Mouse (Mus musculus) limb, embryonic 12.5 days (tissue): ENCODE measurements around the gene Ythdc1. TPM values are rescaled to one million over a fixed set of nuclear protein-coding genes. Genes with fewer than 3 reads are reported as not detected.
"Not testable (repeated sequence)": the region's sequence is repeated elsewhere in the genome, so short reads cannot be mapped to it uniquely, and the experiment has no call there.

Source experiments
- ATAC-seq: fragments of 200-750 bp; cut with Nextera tagmentation; 2 replicates; pipeline ENCODE4 v1.8.0; 2017; ENCODE audit warnings: low read depth, moderate TSS enrichment; ENCODE audit not compliant: insufficient number of reproducible peaks, insufficient read depth, low FRiP score, low TSS enrichment
- H3K27ac ChIP-seq: fragments of 300-500 bp; sonication (generic); 2 replicates; pipeline ENCODE4 v1.5.1; 2016; ENCODE audit warnings: mild to moderate bottlenecking, moderate library complexity
- H3K27me3 ChIP-seq: fragments of 300-500 bp; sonication (generic); 2 replicates; pipeline ENCODE4 v1.6.1; 2016; ENCODE audit warnings: mild to moderate bottlenecking, moderate library complexity
- H3K36me3 ChIP-seq: fragments of 300-500 bp; sonication (generic); 2 replicates; pipeline ENCODE4 v1.6.1; 2016; ENCODE audit warnings: mild to moderate bottlenecking, moderate library complexity
- H3K4me1 ChIP-seq: fragments of 300-500 bp; sonication (generic); replicated peaks from 2 replicates; pipeline ENCODE4 v1.6.1; 2016
- H3K4me2 ChIP-seq: fragments of 300-500 bp; sonication (generic); 2 replicates; pipeline ENCODE4 v1.6.1; 2016; ENCODE audit warnings: mild to moderate bottlenecking, moderate library complexity
- H3K4me3 ChIP-seq: fragments of 300-500 bp; sonication (generic); replicated peaks from 2 replicates; pipeline ENCODE4 v1.5.1; 2016; ENCODE audit warnings: mild to moderate bottlenecking
- H3K9ac ChIP-seq: fragments of 300-500 bp; sonication (generic); replicated peaks from 2 replicates; pipeline ENCODE4 v1.6.1; 2016; ENCODE audit warnings: mild to moderate bottlenecking, moderate library complexity
- H3K9me3 ChIP-seq: fragments of 300-500 bp; sonication (generic); 2 replicates; pipeline ENCODE4 v1.6.1; 2016; ENCODE audit warnings: mild to moderate bottlenecking, moderate library complexity
- WGBS: fragments of 180-500 bp; shearing (Covaris S2); methylation state at CpG from one replicate; pipeline ENCODE4 v1.1.7; 2016; 5-methylcytosine and 5-hydroxymethylcytosine counted together
- polyA plus RNA-seq: library from polyadenylated mRNA; unstranded; fragments of >200 nt; fragmentation: Nextera tagmentation; extraction: Ambion mirVana; gene quantifications from 2 replicates; pipeline ENCODE4 v1.2.1, GENCODE M21; 2016

The Ythdc1 gene
- polyA plus RNA-seq, 1 experiment from 2014 or later = 47.6 TPM

DNA sequence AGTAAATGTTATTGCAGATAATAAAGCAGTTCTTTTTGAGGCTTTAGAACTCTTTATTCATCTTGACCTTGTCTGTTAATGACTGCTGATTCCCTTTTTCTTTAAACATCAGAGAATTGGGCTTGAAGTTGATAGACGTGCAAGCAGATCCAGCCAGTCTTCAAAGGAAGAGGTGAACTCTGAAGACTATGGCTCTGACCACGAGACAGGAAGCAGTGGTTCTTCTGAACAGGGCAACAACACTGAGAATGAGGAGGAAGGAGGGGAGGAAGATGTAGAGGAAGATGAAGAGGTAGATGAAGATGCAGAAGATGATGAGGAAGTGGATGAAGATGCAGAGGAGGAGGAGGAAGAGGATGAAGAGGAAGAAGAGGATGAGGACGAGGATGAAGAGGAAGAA, 12.8 kb downstream of the Ythdc1 start:
- Histone ChIP-seq H3K9ac (no peak overlapping the region), H3K4me2 (no peak overlapping the region), H3K27ac (no peak overlapping the region), H3K4me3 (no peak overlapping the region), H3K9me3 (no peaks in the 10 kb centered on the region), H3K27me3 (no peaks in the 10 kb centered on the region), H3K36me3 (peaks cover 36% of the 10 kb centered on the region), H3K4me1 (no peaks in the 10 kb centered on the region)
- ATAC-seq = no peak
- 60% methylated on average over 3 of the region's 3 CpGs for WGBS

DNA sequence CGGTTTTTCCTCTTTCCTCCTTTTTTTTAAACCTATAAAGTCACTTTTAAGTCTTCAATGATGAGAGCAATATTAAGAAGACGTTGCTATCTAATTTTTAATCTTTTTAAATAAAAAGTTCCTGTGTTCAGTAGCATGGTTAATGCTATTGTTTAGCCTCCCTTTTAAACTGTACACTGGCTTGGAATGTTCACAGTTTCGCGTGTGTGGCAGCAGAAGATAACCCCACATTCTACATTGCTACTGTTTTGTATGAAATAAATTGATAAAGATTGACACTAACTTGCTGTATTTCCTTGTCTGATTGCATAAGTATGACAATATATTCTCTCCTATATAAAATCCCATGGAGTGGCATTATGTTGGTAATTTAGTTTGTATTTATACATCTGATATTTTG, 32.4 kb downstream of the Ythdc1 start:
- 95% methylated on average over 4 of the region's 4 CpGs for WGBS
- peaks cover 39% of the 10 kb centered on the region for H3K36me3 ChIP-seq

DNA sequence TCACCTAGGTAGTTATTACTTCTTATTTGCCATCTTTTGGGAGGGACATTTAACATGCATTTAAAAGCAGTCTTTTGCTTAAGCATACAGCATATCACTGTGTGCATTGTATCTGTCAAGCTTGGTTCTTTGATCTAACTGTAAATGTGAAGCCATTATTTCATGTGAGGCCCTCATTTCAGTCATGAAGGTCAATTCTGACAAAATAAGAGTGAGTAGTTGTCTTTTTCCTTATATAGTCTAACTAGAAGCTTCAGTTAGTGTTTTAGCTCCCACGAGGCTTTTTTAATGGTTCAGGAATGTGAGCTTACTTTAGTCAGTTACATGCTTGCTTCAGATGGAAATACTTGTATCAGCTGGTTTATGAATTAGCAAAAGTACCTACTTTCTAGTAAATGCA, 34.1 kb downstream of the Ythdc1 start:
- H3K9ac ChIP-seq = no peak overlapping the region
- no peak for ATAC-seq
- H3K4me1 ChIP-seq = no peaks in the 10 kb centered on the region
- H3K4me2 ChIP-seq = no peak overlapping the region
- H3K9me3 ChIP-seq = peaks cover 8% of the 10 kb centered on the region; the same call in 1 of the 2 replicates
- H3K27me3 ChIP-seq = no peaks in the 10 kb centered on the region
- 79% methylated on average over 1 of the region's 1 CpGs for WGBS
- H3K36me3 ChIP-seq = peaks cover 31% of the 10 kb centered on the region
- no peak overlapping the region for H3K27ac ChIP-seq
- H3K4me3 ChIP-seq = no peak overlapping the region

More for the DNA sequence above, 32.4 kb downstream of the Ythdc1 start:
- H3K4me2 ChIP-seq, H3K27me3 ChIP-seq, H3K9ac ChIP-seq, ATAC-seq, H3K9me3 ChIP-seq, H3K4me1 ChIP-seq, H3K27ac ChIP-seq, H3K4me3 ChIP-seq: not testable (repeated sequence)

DNA sequence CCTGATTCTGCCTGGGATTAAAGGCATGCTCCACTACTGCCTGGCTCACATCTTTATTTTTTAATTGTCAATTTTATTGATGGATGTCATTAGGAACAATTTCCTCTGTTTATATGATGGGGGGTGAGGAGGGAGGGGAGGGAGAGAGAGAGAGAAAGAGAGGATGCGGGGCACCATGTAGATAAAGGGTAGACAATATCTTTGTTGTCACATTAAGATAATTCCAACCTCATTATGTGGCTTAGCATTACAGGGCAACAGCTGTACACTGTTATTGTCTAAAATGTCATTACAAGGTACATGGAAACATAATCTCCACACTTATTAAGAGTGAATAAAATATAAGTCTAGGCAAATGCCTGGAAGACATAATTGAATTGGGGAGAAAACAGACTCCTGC, 35.5 kb downstream of the Ythdc1 start:
- Histone ChIP-seq H3K36me3 (peaks cover 24% of the 10 kb centered on the region), H3K4me3 (no peak overlapping the region), H3K9me3 (peaks cover 8% of the 10 kb centered on the region; the same call in 1 of the 2 replicates), H3K9ac (no peak overlapping the region), H3K4me2 (no peak overlapping the region), H3K27me3 (no peaks in the 10 kb centered on the region), H3K4me1 (no peaks in the 10 kb centered on the region), H3K27ac (no peak overlapping the region)
- no peak for ATAC-seq
- 81% methylated on average over 1 of the region's 1 CpGs for WGBS

DNA sequence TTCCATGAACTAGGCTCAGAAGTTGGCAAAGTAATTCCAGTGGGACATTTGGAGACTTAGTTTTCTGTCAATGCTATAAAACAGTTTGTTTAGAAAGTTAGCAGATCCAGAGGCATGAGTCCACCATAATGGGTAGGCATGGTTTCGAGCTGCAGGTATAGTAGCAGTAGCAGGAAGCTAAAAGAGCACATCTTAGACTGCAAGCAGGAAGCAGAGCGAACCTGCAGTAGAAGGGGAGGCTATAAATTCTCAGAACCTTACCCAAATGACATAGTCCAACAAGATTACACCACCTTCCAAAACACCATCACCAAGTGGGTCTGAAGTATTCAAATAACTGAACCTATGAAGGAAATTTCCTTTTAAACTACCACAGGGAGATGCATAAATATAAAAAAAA, 36.2 kb downstream of the Ythdc1 start:
- no peak overlapping the region for H3K4me2 ChIP-seq
- WGBS = 96% methylated on average over 2 of the region's 2 CpGs

DNA sequence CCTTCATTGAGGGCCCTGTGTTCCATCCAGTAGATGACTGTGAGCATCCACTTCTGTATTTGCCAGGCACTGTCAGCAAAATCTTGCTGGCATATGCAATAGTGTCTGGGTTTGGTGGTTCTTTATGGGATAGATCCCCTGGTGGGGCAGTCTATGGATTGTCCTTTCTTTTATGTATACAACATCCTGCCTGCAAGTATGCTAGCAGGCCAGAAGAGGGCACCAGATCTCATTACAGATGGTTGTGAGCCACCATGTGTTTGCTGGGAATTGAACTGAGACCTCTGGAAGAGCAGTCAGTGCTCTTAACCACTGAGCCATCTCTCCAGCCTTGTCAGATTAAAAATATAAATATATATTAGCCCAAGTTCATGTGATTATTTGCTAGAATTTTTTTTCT, 37.2 kb downstream of the Ythdc1 start:
- H3K27me3 ChIP-seq, H3K9me3 ChIP-seq, H3K9ac ChIP-seq, H3K4me3 ChIP-seq, H3K4me1 ChIP-seq, H3K4me2 ChIP-seq, ATAC-seq, H3K36me3 ChIP-seq, H3K27ac ChIP-seq: not testable (repeated sequence)

More for the DNA sequence above, 36.2 kb downstream of the Ythdc1 start:
- Histone ChIP-seq H3K4me1 (no peaks in the 10 kb centered on the region), H3K4me3 (no peak overlapping the region), H3K27me3 (no peaks in the 10 kb centered on the region), H3K9me3 (peaks cover 8% of the 10 kb centered on the region; the same call in 1 of the 2 replicates), H3K27ac (no peak overlapping the region), H3K9ac (no peak overlapping the region), H3K36me3 (peaks cover 20% of the 10 kb centered on the region)
- ATAC-seq = no peak

DNA sequence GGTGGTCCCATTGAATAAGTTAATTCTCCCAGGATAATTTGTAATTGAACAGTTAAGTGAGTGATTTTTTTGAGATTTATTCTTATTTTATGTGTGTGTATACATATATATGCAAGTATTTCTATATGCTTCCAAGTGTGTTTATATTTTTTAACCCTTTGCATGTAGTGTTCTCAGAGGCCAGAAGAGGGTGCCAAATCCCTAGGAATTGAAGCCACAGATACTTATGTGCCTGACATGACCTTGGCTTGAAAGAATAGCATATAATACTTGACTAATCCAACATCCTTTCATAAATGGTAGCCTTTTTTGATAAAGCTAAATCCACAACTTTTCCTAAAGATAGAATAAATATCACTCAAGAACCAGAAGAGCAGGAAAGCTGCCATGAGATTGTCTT, 46.1 kb downstream of the Ythdc1 start:
- Histone ChIP-seq H3K9me3 (no peaks in the 10 kb centered on the region), H3K36me3 (no peaks in the 10 kb centered on the region), H3K4me3 (no peak overlapping the region), H3K9ac (no peak overlapping the region), H3K4me1 (no peaks in the 10 kb centered on the region), H3K27me3 (no peaks in the 10 kb centered on the region), H3K4me2 (no peak overlapping the region), H3K27ac (no peak overlapping the region)
- ATAC-seq = no peak

DNA sequence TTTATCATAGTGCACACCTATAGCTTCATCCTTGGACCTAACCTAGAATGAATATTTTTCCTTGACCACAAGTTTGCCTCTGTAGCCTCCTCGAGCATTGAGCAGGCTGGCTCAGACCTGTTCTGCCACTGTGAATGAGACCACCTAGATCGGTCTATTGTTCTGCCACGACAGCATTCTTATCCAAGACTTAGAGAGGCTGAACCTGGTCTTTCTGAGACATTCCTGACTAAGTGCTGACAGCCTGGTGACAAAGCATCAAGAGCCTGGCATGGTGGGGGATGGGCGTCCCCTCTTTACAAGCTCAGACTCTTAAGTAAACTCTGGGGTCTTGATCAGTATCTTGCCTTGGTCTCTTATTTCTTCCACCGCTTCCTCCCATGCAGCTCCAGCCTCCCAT, 47.6 kb downstream of the Ythdc1 start:
- Histone ChIP-seq H3K27me3 (no peaks in the 10 kb centered on the region), H3K4me1 (no peaks in the 10 kb centered on the region), H3K36me3 (no peaks in the 10 kb centered on the region), H3K4me2 (no peak overlapping the region), H3K9ac (no peak overlapping the region), H3K4me3 (no peak overlapping the region), H3K27ac (no peak overlapping the region), H3K9me3 (no peaks in the 10 kb centered on the region)
- 64% methylated on average over 5 of the region's 5 CpGs for WGBS
- ATAC-seq = no peak

DNA sequence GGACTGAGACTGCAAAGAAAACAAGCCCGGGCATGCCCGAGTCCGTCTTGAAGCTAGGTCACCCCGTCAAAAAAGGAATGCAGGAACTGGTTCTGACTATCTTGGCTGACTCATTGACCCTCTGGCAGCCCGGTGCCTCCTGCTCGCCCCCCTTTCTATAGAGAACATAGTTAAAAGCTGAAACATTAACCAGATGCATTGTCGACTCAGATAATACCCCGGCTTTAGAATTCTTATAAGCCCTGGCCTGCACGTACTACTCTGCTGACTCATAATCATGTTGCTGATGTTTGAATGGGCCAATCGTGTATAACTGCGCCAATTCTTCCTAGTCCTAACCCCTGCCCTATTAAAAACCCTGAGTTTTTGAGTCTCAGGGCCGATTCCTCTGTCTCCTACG, 52.5 kb downstream of the Ythdc1 start:
- not testable (repeated sequence) for H3K4me1 ChIP-seq, H3K27ac ChIP-seq, ATAC-seq, H3K4me3 ChIP-seq, H3K4me2 ChIP-seq, H3K36me3 ChIP-seq, H3K27me3 ChIP-seq, H3K9me3 ChIP-seq, H3K9ac ChIP-seq
- 81% methylated on average over 13 of the region's 13 CpGs for WGBS

DNA sequence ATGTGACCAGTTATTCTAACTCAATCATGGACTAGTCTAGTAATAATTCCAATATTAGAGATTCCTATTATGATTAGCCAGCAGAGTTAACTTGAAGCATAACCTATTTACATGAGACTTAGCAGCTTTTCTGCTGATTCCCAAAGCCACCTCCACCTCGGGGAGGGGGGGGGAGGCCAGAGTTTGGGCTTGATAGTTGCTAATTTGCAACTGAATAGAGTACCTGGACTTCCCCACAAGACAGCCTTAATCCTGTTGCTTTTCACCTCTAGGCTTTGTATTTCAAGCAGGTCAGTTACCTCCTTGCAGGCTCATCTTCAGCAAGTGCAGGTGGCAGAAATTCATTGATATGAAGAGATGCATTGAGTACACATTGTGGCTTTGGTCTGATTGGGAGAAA, 53.7 kb downstream of the Ythdc1 start:
- 13% methylated on average over 1 of the region's 1 CpGs for WGBS

DNA sequence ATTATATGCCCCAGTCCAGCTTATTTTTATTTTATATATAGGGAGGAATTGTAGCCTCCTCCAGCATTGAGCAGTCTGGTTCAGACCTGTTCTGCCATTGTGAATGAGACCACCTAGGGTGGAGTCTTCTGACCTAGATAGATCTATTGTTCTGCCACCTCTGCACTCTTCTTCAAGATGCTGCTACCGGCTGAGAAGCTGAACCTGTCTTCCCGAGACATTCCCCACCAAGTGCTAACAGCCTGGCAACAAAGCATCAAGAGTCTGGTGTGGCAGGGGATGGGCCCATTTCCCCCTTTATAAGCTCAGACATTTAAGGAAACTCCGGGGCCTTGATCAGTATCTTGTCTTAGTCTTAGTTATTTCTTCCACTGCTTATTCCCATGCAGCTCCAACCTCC, 54.3 kb downstream of the Ythdc1 start:
- no peaks in the 10 kb centered on the region for H3K36me3 ChIP-seq
- no peaks in the 10 kb centered on the region for H3K4me1 ChIP-seq
- H3K4me3 ChIP-seq = no peak overlapping the region
- ATAC-seq = no peak
- no peak overlapping the region for H3K4me2 ChIP-seq
- H3K27me3 ChIP-seq = no peaks in the 10 kb centered on the region
- no peak overlapping the region for H3K27ac ChIP-seq
- no peaks in the 10 kb centered on the region for H3K9me3 ChIP-seq
- WGBS = 44% methylated on average over 3 of the region's 3 CpGs
- H3K9ac ChIP-seq = no peak overlapping the region

More for the DNA sequence above, 53.7 kb downstream of the Ythdc1 start:
- H3K27ac ChIP-seq = no peak overlapping the region
- no peak overlapping the region for H3K4me2 ChIP-seq
- no peaks in the 10 kb centered on the region for H3K27me3 ChIP-seq
- no peaks in the 10 kb centered on the region for H3K4me1 ChIP-seq
- no peaks in the 10 kb centered on the region for H3K36me3 ChIP-seq
- no peak for ATAC-seq
- no peak overlapping the region for H3K4me3 ChIP-seq
- H3K9me3 ChIP-seq = no peaks in the 10 kb centered on the region
- H3K9ac ChIP-seq = no peak overlapping the region

DNA sequence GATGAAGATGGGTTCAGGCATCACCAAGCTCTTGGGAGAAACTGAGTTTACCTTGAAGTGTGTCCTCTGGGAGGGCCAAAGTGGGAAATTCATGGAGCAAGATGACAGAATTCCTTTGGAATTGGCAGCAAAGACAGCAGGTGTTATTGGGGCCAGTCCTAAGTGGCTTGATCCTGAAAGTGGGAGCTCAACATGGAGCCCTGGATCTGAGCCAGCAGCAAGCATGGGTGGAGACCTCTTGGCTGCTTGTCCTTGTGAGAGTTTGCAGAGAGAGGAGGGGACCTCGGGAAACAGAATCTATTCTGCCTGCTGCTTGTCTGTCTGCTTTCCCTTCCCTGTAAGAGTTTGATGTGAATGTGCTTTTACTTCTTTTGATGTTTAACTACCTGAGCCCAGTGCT, 67.9 kb downstream of the Ythdc1 start:
- H3K27ac ChIP-seq = no peak overlapping the region
- H3K9me3 ChIP-seq = no peaks in the 10 kb centered on the region
- no peaks in the 10 kb centered on the region for H3K4me1 ChIP-seq
- no peak overlapping the region for H3K9ac ChIP-seq
- H3K27me3 ChIP-seq = no peaks in the 10 kb centered on the region
- no peak overlapping the region for H3K4me3 ChIP-seq
- no peak overlapping the region for H3K4me2 ChIP-seq
- WGBS = 58% methylated on average over 1 of the region's 1 CpGs
- ATAC-seq = no peak
- H3K36me3 ChIP-seq = no peaks in the 10 kb centered on the region
